27 mouse cellular contexts compared by ENCODE assay signal in the genomic region with DNA sequence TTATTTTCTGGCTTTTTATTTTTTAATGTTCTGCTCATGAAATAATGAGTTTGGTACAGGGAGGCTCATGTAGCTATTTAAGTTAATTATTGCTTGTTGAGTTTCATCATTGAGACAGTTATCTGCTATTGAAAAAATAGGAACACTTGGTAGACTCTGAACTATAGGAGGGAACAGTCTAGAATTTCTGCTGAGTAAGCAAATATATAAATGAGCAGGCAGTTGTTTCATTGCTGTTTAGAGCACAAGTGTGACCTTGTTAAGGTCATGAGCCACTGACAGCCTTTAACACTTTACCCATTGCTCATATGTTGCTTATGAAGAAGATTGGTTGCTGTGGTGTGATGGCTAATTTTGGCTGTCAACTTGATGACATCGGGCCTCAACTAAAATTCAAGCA.
"Had no signal": no experiment of that assay in that cellular context is flagged by ENCODE, and none has a peak within 500 bp of the region (broad histone marks: within the 10 kb centered on the region; RNA-seq: fewer than 3 reads in every experiment).

No protein-coding gene starts in this region.

- ATAC-seq: forebrain, embryonic 13.5 days; forebrain, embryonic 14.5 days; forebrain, embryonic 15.5 days; forebrain, embryonic 16.5 days; forebrain, postnatal 0 days had no signal

- H3K4me2 ChIP-seq: embryonic facial prominence, embryonic 12.5 days; embryonic facial prominence, embryonic 13.5 days; embryonic facial prominence, embryonic 15.5 days; forebrain, embryonic 12.5 days; forebrain, embryonic 13.5 days; forebrain, embryonic 15.5 days had no signal

- H3K4me1 ChIP-seq: embryonic facial prominence, embryonic 10.5 days; embryonic facial prominence, embryonic 12.5 days; embryonic facial prominence, embryonic 13.5 days; embryonic facial prominence, embryonic 15.5 days; forebrain, embryonic 10.5 days; forebrain, embryonic 12.5 days; forebrain, embryonic 13.5 days; forebrain, embryonic 15.5 days had no signal

- H3K4me3 ChIP-seq: embryonic facial prominence, embryonic 10.5 days; embryonic facial prominence, embryonic 12.5 days; embryonic facial prominence, embryonic 13.5 days; embryonic facial prominence, embryonic 15.5 days; erythroblast, embryonic 14.5 days; forebrain, embryonic 10.5 days; forebrain, embryonic 12.5 days; forebrain, embryonic 13.5 days; forebrain, embryonic 15.5 days; gastrocnemius, adult 2 months; heart, adult 2 months had no signal

- H3K9me3 ChIP-seq: embryonic facial prominence, embryonic 10.5 days; embryonic facial prominence, embryonic 12.5 days; embryonic facial prominence, embryonic 13.5 days; embryonic facial prominence, embryonic 15.5 days; forebrain, embryonic 10.5 days; forebrain, embryonic 12.5 days; forebrain, embryonic 13.5 days; forebrain, embryonic 15.5 days had no signal

- H3K27me3 ChIP-seq: embryonic facial prominence, embryonic 12.5 days; embryonic facial prominence, embryonic 13.5 days; embryonic facial prominence, embryonic 15.5 days; forebrain, embryonic 12.5 days; forebrain, embryonic 13.5 days; forebrain, embryonic 15.5 days had no signal

- H3K9ac ChIP-seq: embryonic facial prominence, embryonic 12.5 days; embryonic facial prominence, embryonic 13.5 days; embryonic facial prominence, embryonic 15.5 days; forebrain, embryonic 12.5 days; forebrain, embryonic 13.5 days; forebrain, embryonic 15.5 days; forebrain, postnatal 0 days had no signal

- H3K36me3 ChIP-seq: embryonic facial prominence, embryonic 10.5 days; embryonic facial prominence, embryonic 12.5 days; embryonic facial prominence, embryonic 13.5 days; embryonic facial prominence, embryonic 15.5 days; forebrain, embryonic 10.5 days; forebrain, embryonic 12.5 days; forebrain, embryonic 15.5 days had no signal

- DNase-seq: cerebellum, adult 9-10 months; cerebellum, adult 9-11 months; cerebellum, postnatal 10 days; cerebellum, postnatal 14 days; cerebellum, postnatal 25 days; cerebellum, postnatal 36 days; embryo, embryonic 11 days; forebrain, postnatal 0 days; gastrocnemius, adult 2 months; gastrocnemius, postnatal 10 days; gastrocnemius, postnatal 14 days; gastrocnemius, postnatal 25 days; gastrocnemius, postnatal 36 days; heart, adult 11 months; heart, adult 18-20 months; heart, adult 2 months had no signal

- H3K27ac ChIP-seq: embryonic facial prominence, embryonic 10.5 days; embryonic facial prominence, embryonic 12.5 days; embryonic facial prominence, embryonic 13.5 days; embryonic facial prominence, embryonic 15.5 days; forebrain, embryonic 10.5 days; forebrain, embryonic 12.5 days; forebrain, embryonic 13.5 days; forebrain, embryonic 15.5 days; gastrocnemius, adult 2 months; heart, adult 2 months had no signal
